Mouse (Mus musculus): Measurements from ENCODE around the gene Pik3r2. TPM values are rescaled to one million over a fixed set of nuclear protein-coding genes. Genes with fewer than 3 reads are reported as not detected.

Pik3r2 gene
- total RNA-seq, 2 experiments from 2014 or later: 19.7 to 21.4 TPM

DNA sequence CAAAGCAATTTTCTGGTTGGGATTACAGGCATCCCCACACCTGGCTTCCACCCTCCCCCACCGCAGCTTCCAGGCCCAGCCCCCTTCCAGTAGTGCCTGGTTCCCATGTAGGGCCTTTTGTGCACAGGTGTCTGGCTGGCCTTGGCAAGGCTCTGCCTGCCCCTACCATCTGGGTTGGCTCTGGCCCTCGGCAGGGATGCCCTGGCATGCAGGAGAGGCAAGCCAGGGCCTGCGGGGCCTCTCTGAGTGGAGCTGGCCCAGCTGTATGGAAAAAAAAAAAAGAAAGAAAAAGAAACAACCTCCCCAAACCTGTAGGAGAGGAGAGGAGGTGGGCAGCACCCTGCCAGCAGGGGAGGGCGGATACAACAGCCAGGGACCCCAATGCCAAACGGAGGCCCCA, 3.1 kb downstream of the Pik3r2 start:
- DNase-seq: no peak

DNA sequence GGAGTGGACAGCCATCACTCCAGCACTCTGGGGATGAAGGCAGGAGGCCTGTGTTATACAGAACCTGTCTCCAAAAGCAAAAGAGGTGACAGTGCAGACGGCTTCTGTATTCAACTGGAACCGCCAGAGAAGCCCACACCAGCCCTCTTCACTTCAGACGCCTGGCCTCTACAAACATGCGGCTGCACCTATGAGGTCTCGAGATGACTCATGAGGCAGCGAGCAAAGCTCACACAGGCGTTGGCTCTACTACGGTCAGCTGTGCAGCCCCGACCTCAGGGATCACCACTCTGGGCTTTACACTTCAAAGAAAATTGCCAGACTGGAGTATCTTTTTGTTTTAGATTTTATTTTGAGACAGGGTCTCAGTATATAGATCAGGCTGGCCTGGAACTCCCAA, 3.6 kb downstream of the Pik3r2 start:
- no peak for DNase-seq

DNA sequence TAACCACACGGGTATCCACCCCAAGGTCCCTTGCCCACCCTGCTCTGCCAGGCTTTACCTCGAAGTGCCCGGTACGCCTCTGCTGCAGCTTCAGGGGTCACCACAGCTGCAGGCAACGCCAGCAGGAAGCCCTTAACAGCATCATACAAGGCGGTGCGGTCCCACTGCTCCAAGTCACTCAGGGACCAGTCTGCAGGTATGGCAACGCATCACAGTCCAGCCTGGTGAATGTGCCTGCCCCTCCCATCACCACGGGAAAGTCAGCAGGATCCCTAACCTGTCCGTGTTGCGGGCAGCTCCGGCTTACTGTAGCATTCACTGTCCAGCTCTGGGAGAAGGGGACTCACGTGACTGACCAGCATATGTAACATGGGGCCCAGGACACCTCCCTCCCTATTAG, 4.4 kb downstream of the Pik3r2 start:
- DNase-seq: no peak

DNA sequence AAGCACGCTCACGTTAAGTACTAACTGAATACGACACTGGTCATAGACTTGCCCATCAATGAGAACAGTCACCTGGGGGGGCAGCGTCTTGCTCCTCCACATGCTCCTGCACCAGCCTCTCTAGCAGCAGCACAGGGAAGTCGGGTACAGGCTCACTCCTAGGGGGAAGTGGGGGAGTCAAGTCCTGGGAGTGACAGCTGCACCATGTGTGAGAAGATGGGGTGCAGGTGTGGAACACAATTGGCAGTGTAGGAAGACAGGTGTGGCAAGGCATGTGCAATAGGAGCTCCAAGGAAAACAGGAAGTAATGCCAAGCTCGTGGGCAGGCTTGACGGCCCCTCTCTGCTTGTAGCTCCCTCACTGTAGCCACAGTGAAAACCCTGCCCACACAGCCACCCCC, 5.3 kb downstream of the Pik3r2 start:
- DNase-seq: no peak

DNA sequence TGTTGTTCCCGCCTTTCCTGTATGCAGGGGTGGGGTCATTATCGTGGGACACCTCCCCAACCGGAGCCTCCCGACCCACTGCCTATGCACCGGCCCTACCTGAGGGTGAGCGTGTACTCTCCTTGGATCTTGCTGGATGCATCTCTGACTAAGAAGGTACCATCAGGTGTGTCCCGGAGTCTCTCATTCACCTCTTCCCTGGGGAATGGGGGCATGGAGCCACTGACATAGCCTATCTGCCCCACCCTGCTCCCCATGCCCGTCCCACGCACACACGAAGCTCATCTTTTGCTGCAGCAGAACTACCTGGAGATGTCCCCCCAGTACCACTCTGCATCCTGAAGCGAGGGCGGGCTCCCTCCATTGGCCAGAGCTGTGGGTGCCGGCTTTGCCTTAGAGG, 5.8 kb downstream of the Pik3r2 start:
- DNase-seq: no peak

DNA sequence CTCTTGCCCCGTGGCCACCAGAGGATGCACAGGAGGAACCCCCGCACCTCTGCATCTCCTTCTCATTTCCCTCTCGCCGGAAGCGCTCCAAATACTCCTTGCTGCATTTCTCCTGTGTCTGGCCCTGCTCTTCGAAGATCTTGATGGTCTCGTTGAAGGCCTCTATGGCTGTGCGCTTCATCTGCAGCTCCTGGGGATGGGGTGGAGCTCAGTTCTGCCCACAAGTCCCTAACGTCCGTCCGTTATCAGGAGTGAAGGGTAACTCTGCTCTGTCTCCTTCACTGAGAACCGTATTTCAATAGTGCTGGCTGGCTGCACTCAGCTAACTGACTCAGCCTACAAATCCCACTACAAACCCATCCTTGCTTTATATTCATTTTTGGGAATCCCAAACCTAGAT, 6.7 kb downstream of the Pik3r2 start:
- DNase-seq: no peak

DNA sequence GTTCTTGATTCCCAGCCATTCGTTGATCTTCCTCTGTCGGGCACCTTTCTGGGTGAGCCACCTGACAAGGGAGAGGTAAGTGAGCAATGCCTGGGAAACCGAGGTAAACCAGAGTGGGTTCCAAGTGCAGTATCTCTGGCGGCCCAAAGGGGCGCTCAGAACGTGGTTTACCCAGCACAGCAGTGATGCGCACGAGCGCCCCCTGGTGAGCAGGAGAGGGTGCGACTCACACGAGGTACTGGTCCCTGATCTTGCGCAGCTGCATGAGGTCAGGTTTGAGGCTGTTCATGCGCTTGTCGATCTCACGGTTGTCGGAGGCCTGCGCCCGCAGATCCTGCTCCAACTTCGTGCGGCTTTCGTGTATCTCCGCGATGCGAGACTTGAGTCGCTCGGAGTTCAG, 7.2 kb downstream of the Pik3r2 start:
- DNase-seq: peak; percentile 93 to 96

DNA sequence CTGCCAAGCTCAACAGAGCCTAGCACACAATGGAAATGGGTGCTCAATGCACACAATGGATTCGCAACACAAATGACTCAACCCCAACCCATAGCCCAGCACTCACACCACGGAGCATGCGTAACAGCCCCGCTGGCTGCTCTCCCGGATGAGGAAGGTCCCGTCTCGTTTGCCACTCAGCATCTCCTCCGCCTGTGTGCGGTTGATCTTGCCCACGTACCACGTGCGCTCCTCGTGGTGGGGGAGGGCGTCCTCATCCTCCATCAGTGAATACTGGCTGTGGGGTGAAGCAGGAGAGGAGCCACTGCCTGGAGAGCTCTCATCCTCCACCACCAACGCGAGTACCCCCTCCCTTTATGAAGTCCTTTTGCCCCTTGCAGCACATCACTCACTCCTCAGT, 7.6 kb downstream of the Pik3r2 start:
- DNase-seq: no peak

DNA sequence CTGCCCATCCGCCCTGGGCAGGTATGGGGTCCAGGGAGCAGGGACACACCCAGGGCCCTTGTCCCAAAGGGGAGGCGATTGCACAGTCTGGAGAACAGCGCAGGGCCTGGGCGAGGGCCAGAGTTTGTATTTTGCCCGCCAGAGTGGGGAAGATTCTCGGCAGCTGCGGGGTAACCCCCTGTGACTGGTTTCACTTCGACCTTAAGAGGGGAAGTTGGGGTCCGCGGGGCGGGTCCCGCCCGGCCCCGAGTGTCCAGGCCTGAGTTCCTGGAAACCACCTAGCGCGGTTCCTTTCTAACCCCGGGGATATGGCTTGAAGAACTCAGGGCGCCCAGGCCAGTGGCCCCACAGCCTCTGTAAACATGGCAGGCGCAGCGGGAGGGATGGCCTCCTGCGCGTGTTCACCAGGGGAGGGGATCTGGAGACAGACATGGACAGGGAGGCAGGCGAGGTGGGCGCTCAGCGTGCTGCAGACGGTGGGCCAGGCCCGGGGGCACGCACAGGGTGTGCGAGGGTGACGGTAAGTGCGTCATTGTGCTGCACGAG, 8.2 kb downstream of the Pik3r2 start:
- peak in 1 of 2 experiments; percentile 61 for DNase-seq

DNA sequence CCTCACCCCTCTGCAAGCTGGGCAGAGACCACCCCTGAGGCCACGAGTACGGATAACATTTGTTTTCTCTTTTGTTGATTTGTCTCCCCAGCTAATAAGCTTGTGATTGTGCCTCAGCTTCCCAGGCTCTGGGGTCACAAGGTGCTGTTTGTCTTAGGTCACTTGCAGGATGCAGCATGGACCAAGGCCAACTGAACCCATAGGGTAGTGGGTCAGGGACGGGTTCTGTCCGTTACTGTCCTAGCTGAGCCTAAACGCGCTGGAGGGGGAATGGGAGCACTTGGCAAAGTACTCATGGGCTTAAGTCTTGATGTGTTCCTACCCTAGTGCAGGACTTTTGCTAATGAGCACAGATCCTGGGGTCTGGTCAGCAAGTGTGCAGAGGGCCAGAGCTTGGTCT, 9.0 kb downstream of the Pik3r2 start:
- DNase-seq: no peak

DNA sequence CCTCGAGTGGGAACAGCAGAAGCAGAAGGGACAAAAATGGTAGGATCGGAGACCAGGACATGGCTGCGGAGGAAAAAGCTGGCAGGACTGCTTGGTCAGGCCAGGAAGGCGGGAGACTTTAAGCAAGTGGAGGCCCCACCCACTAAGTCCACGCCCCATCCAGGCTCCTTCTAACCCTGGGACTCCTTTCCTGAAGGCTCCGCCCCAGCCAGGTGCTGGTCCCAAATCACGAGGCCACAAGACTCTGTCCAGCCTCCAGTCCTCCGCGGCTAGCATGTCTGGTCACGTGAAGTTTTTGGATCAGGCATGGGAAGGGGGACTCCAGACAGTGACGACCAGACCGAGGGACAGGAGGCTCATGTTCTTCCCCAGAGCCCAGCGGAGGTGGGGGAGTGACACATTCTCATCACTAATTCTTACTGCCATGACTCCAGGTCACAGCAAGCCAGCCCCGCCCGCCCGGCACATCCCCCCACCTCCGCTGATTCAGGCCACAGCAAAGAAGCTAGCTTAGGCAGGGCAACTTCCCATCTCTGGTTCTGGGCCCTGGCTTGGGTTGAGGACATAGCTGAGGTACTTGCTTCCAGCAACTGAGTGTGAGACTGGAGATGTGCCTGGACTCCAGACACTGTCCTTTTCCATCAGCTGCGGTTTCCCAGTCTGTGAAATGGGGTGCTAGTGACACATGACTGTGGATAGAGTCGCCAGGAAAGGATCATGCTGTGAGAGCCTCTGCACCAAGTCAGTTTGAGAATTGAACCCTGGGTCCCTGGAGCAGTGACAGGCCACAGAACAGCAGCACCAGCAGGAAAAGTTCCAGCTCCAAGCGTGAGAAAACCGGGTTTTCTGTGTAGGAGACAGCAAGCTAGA, 9.7 kb downstream of the Pik3r2 start:
- DNase-seq: peak; percentile 80 to 85

DNA sequence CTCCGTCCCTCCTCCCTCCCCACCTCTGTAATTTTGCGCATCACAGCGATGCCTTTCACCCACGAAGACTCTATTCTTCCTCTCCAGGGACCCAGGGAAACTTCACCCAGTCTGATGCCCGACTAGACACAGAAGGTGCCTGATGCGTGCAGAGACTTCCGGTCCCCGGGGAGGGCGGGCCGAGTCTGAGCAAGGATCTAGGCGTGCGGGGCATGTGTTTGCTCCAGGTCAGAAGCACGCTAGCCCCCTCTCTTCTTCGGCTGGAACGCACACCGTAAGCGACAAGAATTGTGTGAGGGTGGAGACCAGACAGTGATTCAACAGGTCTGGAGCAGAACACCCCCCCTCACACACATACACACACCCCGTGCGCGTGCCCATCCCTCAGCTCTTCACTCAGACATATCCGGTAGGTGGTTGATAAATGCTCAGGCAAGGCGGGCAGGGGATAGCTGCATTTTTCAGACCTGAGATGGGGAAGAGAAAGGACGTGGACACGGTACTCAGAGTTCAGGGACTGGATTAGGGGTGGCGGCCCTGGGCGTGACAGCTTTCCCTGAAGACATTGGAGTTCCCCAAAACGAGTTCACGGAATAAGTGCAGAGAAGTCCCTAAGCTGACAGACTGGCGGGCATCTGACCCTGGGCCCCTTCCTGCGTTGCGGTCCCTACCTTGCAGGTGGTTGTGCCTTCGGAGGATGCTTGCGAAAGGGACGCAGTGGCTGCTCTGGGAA, 10.5 kb downstream of the Pik3r2 start:
- DNase-seq: peak; percentile 62 to 66

DNA sequence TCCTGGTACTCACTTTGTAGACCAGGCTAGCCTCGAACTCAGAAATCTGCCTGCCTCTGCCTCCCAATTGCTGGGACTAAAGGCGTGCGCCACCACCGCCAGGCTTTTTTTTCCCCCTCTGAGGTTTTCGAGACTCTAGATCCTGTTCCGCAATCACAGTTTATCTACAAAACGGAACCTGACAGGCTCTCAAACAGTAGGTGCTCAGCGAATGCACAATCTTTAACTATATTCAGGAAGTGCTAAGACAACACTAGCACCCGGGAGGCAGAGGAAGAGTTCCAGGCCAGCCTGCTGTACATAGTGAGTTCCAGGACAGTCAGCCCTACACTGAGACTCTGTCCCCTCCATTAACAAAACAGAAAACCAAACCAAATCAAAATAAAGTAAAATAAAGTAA, 11.2 kb downstream of the Pik3r2 start:
- no peak for DNase-seq

DNA sequence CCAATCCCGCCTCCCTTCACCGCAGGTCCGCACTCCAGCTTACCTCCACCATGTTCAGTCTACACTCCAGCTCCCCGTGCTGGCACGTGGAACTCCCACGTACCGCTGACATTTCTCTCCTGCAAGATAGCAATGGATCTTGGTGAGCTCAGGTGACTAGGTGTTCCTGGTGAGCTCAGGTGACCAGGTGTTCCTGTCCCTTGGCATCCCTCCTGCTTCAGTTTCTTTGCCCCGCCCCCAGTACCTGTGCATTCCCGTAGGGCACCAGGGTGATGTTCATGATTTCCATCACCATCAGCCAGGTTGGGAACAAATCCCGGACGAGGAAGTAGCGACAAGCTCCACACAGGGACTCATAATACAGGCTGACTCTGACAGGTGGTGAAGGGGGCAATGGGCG, 11.8 kb downstream of the Pik3r2 start:
- no peak for DNase-seq

DNA sequence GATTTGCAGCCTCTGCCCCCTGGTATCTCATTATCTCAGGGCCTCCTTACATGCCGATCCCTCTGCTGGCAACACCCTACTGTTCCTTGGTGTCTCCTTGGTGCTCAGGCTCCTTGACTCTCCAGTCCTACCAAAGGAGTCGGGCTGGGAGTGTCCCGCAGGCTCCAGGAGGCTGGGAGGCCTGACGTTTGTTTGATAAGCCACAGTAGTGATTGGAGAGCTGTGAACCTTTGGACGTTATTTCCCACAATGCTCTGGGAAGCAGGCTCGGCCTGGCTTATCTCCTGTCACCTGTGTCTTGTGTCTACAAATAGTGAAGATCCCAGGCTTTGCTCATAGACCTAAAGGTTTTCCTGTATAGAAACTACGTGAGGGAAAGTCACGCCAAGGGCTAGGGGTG, 12.5 kb downstream of the Pik3r2 start:
- DNase-seq: no peak

DNA sequence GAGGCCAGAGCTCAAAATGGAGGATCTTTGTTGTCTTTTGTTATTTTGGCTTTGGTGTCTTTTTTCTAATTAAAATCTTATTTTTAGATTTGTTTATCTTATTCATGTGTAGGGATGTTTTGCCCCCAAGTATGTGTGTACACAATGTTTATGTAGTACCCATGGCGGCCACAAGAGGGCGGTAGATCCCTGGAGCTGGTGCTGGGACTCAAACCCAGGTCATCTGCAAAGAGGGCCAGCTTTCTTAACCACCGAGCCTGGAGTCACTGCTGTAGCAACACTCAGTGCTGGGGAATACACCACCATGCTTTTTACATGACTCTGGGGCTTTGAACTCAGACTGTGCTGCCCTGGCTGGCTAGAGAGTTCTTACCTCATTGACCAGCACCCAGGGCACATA, 13.2 kb downstream of the Pik3r2 start:
- peak in 1 of 2 experiments; percentile 77 for DNase-seq

DNA sequence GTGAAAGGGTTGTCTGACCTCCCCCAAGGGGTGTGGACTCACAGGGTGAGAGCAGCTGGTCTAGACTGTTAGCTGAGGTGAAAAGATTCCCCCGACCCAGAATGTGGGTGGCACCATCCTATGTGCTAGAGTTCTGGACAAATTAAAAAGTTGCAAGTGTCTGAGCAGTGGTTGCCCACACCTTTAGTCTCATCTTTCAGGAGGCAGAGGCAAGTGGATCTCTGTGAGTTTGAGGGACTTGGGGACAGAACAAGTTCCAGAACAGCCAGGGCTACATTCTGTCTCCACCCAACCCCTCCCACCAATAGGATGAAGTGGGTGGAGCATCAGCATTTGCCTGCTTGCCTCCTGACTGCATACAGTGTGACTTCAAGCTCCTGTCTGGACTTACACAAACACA, 14.4 kb downstream of the Pik3r2 start:
- DNase-seq: no peak

DNA sequence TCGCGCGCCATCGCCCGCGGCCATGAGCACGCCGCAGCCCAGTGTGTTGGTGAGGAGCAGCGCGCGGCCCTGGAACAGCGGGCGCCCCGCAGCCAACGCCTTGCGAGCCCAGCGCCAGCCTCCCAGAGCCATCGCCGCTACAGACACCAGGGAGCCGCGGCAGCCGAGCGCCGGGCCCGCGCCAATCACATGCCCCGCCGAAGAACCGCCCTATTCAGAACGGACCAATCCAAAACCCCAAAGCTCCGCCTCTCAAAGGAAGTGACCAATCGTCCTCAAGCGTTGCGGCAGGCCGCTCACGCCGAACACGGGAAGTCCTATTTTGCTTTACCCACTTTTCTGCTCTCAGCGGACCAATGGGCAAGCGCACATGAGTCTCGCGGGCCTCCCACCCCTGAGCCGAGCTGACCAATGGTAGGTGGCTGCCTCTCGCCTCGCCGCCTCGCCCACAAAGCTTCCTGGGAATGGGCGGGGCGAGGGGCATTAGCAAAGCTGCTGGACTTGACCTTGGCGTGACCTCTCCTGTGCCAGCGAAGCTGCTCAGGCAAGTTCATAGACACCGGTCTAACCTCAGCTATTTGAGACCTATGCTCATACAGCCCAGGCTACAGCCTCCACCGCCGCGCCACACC, 15.6 kb downstream of the Pik3r2 start, which contains the start of gene Mpv17l2:
Gene Mpv17l2, minus strand, starts transcription at position 172 of the 632 bp plus-strand sequence.
- peak; percentile 97 to 99 for DNase-seq

DNA sequence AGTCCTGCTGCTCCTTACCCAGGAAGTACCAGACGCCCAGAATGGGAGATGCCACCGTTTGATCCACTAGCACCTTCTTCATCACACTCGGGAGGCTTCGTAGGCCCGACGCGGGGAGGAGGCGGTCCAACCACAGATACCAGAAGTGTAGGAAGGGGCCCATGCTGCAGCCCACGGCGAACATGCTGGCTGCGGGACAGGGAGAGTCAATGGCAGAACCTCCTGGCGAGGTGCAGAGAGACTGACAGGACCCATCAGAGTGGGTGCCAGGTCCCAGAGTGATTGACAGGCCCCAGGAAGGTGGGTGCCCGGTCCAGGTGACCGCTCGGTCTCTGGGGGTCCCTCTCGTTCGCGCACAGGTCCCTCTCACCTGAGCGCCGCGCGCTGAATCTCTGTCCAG, 16.2 kb downstream of the Pik3r2 start:
- DNase-seq: no peak

DNA sequence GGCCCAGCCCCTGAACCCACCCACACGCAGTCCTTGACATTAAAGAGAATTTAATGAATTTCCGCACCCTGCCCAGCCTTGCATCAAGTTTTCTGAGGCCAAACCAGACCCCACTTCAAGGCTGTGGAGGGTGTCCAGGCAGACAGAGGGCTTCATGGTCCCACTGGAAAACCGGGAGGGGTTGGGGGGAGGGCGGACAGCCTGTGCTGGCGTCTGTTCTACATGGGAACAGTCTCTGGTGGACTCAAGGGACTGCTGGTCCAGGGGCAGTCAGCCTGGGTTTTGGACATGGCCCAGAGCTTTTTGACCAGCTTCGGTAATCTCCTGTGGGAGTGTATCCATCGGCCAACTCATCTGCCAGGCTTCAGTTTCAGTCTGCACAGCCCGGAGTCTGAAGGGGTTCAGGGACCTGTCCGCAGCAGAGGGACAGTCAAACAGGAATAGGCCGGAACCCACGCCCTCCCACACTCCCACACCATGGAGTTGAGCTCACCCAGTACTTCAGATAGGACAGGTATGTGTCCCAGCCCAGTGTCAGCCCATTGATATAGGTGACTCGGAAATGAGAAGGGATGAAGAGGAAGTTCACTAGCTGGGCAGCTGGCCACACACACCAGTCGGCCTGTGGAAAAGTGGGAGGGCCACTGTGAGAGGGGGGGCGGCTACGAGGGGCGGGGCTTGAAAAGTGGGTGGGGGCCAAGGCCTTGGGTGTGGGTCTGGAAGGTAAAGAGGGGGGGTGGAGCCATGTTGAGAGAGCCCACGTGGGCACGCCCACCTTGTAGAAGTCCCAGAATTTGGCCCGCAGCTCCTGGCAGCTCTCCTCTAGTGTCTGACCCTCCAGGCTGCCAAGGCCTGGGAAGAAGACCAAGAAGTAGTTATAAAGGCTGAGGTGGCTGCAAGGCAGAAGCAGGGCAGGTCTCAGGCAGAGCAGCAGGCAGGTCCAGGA, 17.6 kb downstream of the Pik3r2 start:
- no peak for DNase-seq

DNA sequence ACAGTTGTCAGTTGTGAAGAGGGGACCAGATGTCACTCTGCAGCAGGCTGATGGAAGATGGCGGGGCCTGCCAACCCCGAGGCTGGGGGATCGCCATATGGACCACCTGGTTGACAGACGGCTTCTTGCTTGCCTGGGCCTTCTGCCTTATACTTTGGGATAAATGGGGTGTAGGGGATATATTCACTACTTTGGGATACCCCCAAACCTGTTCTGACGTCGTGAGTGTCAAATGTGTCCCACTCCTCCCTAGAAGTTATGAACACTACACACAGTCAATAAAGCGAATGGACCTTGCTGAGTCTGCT, 18.3 kb downstream of the Pik3r2 start:
- DNase-seq: no peak
